Mouse (Mus musculus): ENCODE data around the gene Plxna2. TPM values are rescaled to one million over a fixed set of nuclear protein-coding genes. Genes with fewer than 3 reads are reported as not detected.

Gene Plxna2
- polyA plus RNA-seq, 1 experiment = 3.6 TPM

- no peak overlapping the region for H3K27ac ChIP-seq (ENCODE audit: insufficient read depth, low read depth, low read length)
- H3K4me3 ChIP-seq (ENCODE audit: insufficient read depth, low read length) = no peak overlapping the region
- H3K4me1 ChIP-seq (ENCODE audit: control insufficient read depth, insufficient read depth, low read length) = no peaks in the 10 kb centered on the region
- TF ChIP-seq CTCF (IDR thresholded peaks at IDR 0.05; ENCODE audit: low read depth, low read length) (no peak), POLR2A (IDR thresholded peaks at IDR 0.05; ENCODE audit: borderline replicate concordance, low read depth, low read length) (no peak)
Observed at GRCm38 (mm10) chr1:194851242-194852064, 233.4 kb downstream of the Plxna2 start.

GRCm38 (mm10) chr1:194852065-194852358 is 234.0 kb downstream of the Plxna2 start:
- Histone ChIP-seq H3K4me3 (ENCODE audit: insufficient read depth, low read length) (no peak overlapping the region), H3K4me1 (ENCODE audit: control insufficient read depth, insufficient read depth, low read length) (no peaks in the 10 kb centered on the region), H3K27ac (ENCODE audit: insufficient read depth, low read depth, low read length) (no peak overlapping the region)
- TF ChIP-seq POLR2A (IDR thresholded peaks at IDR 0.05; ENCODE audit: borderline replicate concordance, low read depth, low read length) = no peak
- no peak for TF ChIP-seq CTCF (IDR thresholded peaks at IDR 0.05; ENCODE audit: low read depth, low read length)
